Mouse (Mus musculus) MEL (cell line): ENCODE measurements around the gene Spen. TPM values are rescaled to one million over a fixed set of nuclear protein-coding genes. Genes with fewer than 3 reads are reported as not detected.

ENCODE experiments used
- DNase-seq: peaks from one replicate; pipeline ENCODE4 v3.0.0; 2011; ENCODE audit warnings: low read depth, low spot score
- H3K27ac ChIP-seq: 2 replicates; pipeline ENCODE4 v1.5.1; 2012; ENCODE audit warnings: low read depth, mild to moderate bottlenecking, control low read depth, low read length, moderate library complexity; ENCODE audit not compliant: control insufficient read depth
- H3K27me3 ChIP-seq, 2 experiments: fragments of 150-350 bp in 1 of 2; sonication (generic) in 1 of 2; 2 replicates each; pipeline ENCODE4 v1.6.1; 2012; ENCODE audit warnings: low read length in 2 of 2, mild to moderate bottlenecking in 2 of 2, improper control_type of control experiment in 1 of 2, moderate library complexity in 1 of 2; ENCODE audit not compliant: insufficient read depth in 2 of 2, control insufficient read depth in 1 of 2
- H3K36me3 ChIP-seq, 2 experiments: 2 replicates each; pipeline ENCODE4 v1.6.1; 2012 to 2014; ENCODE audit warnings: low read length in 2 of 2, improper control_type of control experiment in 1 of 2, inconsistent platforms in 1 of 2, mild to moderate bottlenecking in 1 of 2; ENCODE audit not compliant: insufficient read depth in 2 of 2, control insufficient read depth in 1 of 2
- H3K4me1 ChIP-seq, 2 experiments: fragments of 150-350 bp in 1 of 2; sonication (generic) in 1 of 2; 2 replicates each; pipeline ENCODE4 v1.6.1; 2012; ENCODE audit warnings: low read length in 2 of 2, improper control_type of control experiment in 1 of 2, mild to moderate bottlenecking in 1 of 2; ENCODE audit not compliant: insufficient read depth in 2 of 2, control insufficient read depth in 1 of 2
- H3K4me3 ChIP-seq, 2 experiments: fragments of 150-350 bp in 1 of 2; sonication (generic) in 1 of 2; 2 replicates each; pipeline ENCODE4 v1.5.1; 2012; ENCODE audit warnings: low read depth in 2 of 2, low read length in 2 of 2, mild to moderate bottlenecking in 2 of 2, moderate library complexity in 2 of 2, control low read depth in 1 of 2, improper control_type of control experiment in 1 of 2; ENCODE audit not compliant: control insufficient read depth in 1 of 2, insufficient read depth in 1 of 2
- H3K79me2 ChIP-seq: 2 replicates; pipeline ENCODE4 v1.6.1; 2012; ENCODE audit warnings: mild to moderate bottlenecking, low read length, moderate library complexity; ENCODE audit not compliant: control insufficient read depth, poor library complexity, insufficient read depth
- H3K9ac ChIP-seq: 2 replicates; pipeline ENCODE4 v1.6.1; 2012; ENCODE audit warnings: low read depth, mild to moderate bottlenecking, control low read depth, low read length, moderate library complexity; ENCODE audit not compliant: control insufficient read depth, poor library complexity, severe bottlenecking
- H3K9me3 ChIP-seq: fragments of 150-350 bp; sonication (generic); replicated peaks from 2 replicates; pipeline ENCODE4 v1.6.1; 2012; ENCODE audit warnings: mild to moderate bottlenecking, low read length, improper control_type of control experiment, moderate library complexity; ENCODE audit not compliant: insufficient read depth
- BHLHE40 ChIP-seq: IDR thresholded peaks from 2 replicates; pipeline ENCODE4 v1.6.1; 2012; ENCODE audit warnings: low read depth, mild to moderate bottlenecking, inconsistent platforms, low read length, improper control_type of control experiment, borderline replicate concordance
- CHD2 ChIP-seq: IDR thresholded peaks from 2 replicates; pipeline ENCODE4 v1.6.1; 2011; ENCODE audit warnings: low read length, improper control_type of control experiment
- CTCF ChIP-seq, 3 experiments: IDR thresholded peaks in 2 of 3; conservative IDR thresholded peaks in 1 of 3; 2 replicates each; pipeline ENCODE4 v1.5.1; 2011 to 2012; ENCODE audit warnings: low read length in 3 of 3, low read depth in 2 of 3, mild to moderate bottlenecking in 2 of 3, improper control_type of control experiment in 1 of 3, inconsistent platforms in 1 of 3, mixed read lengths in 1 of 3, moderate library complexity in 1 of 3; ENCODE audit not compliant: control insufficient read depth in 1 of 3, insufficient read depth in 1 of 3, poor library complexity in 1 of 3, severe bottlenecking in 1 of 3
- E2F4 ChIP-seq: IDR thresholded peaks from 2 replicates; pipeline ENCODE4 v1.6.1; 2011; ENCODE audit warnings: low read depth, low read length, improper control_type of control experiment, borderline replicate concordance
- EP300 ChIP-seq, 2 experiments: IDR thresholded peaks; 2 replicates each; pipeline ENCODE4 v1.6.1; 2011; ENCODE audit warnings: improper control_type of control experiment in 2 of 2, low read length in 2 of 2, low read depth in 1 of 2, mild to moderate bottlenecking in 1 of 2
- ETS1 ChIP-seq: IDR thresholded peaks from 2 replicates; pipeline ENCODE4 v1.6.1; 2012; ENCODE audit warnings: low read depth, mild to moderate bottlenecking, inconsistent platforms, low read length, improper control_type of control experiment, moderate library complexity
- JUND ChIP-seq: IDR thresholded peaks from 2 replicates; pipeline ENCODE4 v1.6.1; 2011; ENCODE audit warnings: low read depth, mild to moderate bottlenecking, improper control_type of control experiment, low read length
- KAT2A ChIP-seq: conservative IDR thresholded peaks from 2 replicates; pipeline ENCODE4 v1.6.1; 2012; ENCODE audit warnings: low read depth, low read length, improper control_type of control experiment, inconsistent platforms
- MAFK ChIP-seq: IDR thresholded peaks from 2 replicates; pipeline ENCODE4 v1.6.1; 2011; ENCODE audit warnings: low read depth, mild to moderate bottlenecking, low read length, improper control_type of control experiment, borderline replicate concordance
- MAX ChIP-seq: IDR thresholded peaks from 2 replicates; pipeline ENCODE4 v1.6.1; 2011; ENCODE audit warnings: low read length, improper control_type of control experiment
- MAZ ChIP-seq: IDR thresholded peaks from 2 replicates; pipeline ENCODE4 v1.6.1; 2012; ENCODE audit warnings: low read depth, mild to moderate bottlenecking, inconsistent platforms, low read length, improper control_type of control experiment
- MXI1 ChIP-seq: IDR thresholded peaks from 2 replicates; pipeline ENCODE4 v1.6.1; 2011; ENCODE audit warnings: mild to moderate bottlenecking, low read depth, low read length, improper control_type of control experiment
- POLR2A ChIP-seq, 2 experiments: IDR thresholded peaks; 2 replicates each; pipeline ENCODE4 v1.6.1; 2011 to 2012; ENCODE audit warnings: low read length in 2 of 2, mild to moderate bottlenecking in 2 of 2, control low read depth in 1 of 2, improper control_type of control experiment in 1 of 2, low read depth in 1 of 2, moderate library complexity in 1 of 2; ENCODE audit not compliant: control insufficient read depth in 1 of 2, insufficient read depth in 1 of 2, poor library complexity in 1 of 2
- POLR2AphosphoS2 ChIP-seq: IDR thresholded peaks from 2 replicates; pipeline ENCODE4 v1.6.1; 2011; ENCODE audit warnings: low read length, improper control_type of control experiment
- POLR2AphosphoS5 ChIP-seq: IDR thresholded peaks from 2 replicates; pipeline ENCODE4 v1.6.1; 2012; ENCODE audit warnings: low read depth, borderline replicate concordance, mild to moderate bottlenecking, inconsistent platforms, low read length, moderate library complexity, mixed read lengths
- SMC3 ChIP-seq: IDR thresholded peaks from 2 replicates; pipeline ENCODE4 v1.6.1; 2011; ENCODE audit warnings: low read depth, low read length, improper control_type of control experiment
- TBP ChIP-seq: IDR thresholded peaks from 2 replicates; pipeline ENCODE4 v1.8.0; 2011; ENCODE audit warnings: low read depth, low read length, improper control_type of control experiment
- USF1 ChIP-seq: IDR thresholded peaks from 2 replicates; pipeline ENCODE4 v1.6.1; 2014; ENCODE audit warnings: low read depth, mild to moderate bottlenecking, inconsistent platforms, low read length, improper control_type of control experiment, moderate library complexity
- USF2 ChIP-seq, 2 experiments: IDR thresholded peaks; 2 replicates each; pipeline ENCODE4 v1.6.1; 2011 to 2012; ENCODE audit warnings: improper control_type of control experiment in 2 of 2, low read length in 2 of 2, borderline replicate concordance in 1 of 2, inconsistent platforms in 1 of 2, low read depth in 1 of 2, mild to moderate bottlenecking in 1 of 2; ENCODE audit not compliant: insufficient read depth in 1 of 2
- ZKSCAN1 ChIP-seq: IDR thresholded peaks from 2 replicates; pipeline ENCODE4 v1.6.1; 2012; ENCODE audit warnings: low read depth, mild to moderate bottlenecking, inconsistent platforms, low read length, improper control_type of control experiment, moderate library complexity
- ZMIZ1 ChIP-seq: IDR thresholded peaks from 2 replicates; pipeline ENCODE4 v1.6.1; 2012; ENCODE audit warnings: low read depth, mild to moderate bottlenecking, inconsistent platforms, low read length, improper control_type of control experiment, moderate library complexity
- ZNF384 ChIP-seq: IDR thresholded peaks from 2 replicates; pipeline ENCODE4 v1.6.1; 2012; ENCODE audit warnings: low read depth, mild to moderate bottlenecking, inconsistent platforms, low read length, improper control_type of control experiment
- polyA plus RNA-seq, 2 experiments: library from polyadenylated mRNA; stranded (reverse) in 1 of 2; unstranded in 1 of 2; fragments of >175 nt in 1 of 2; fragments of >200 nt in 1 of 2; gene quantifications; 2 replicates each; pipeline versions ENCODE4 v1.2.1 to v1.2.4; 2012; ENCODE audit warnings: low replicate concordance in 2 of 2, low read depth in 1 of 2; ENCODE audit not compliant: insufficient read length in 2 of 2, insufficient read depth in 1 of 2, missing spikeins in 1 of 2
- total RNA-seq: library from RNA; depleted of rRNA; stranded (reverse); fragments of 300-350 nt; gene quantifications from 2 replicates; pipeline ENCODE4 v1.2.3, GENCODE M21; 2012

Spen gene
- total and polyA plus RNA-seq, 3 experiments, result 11.9 to 102 (median 46.9) TPM

DNA sequence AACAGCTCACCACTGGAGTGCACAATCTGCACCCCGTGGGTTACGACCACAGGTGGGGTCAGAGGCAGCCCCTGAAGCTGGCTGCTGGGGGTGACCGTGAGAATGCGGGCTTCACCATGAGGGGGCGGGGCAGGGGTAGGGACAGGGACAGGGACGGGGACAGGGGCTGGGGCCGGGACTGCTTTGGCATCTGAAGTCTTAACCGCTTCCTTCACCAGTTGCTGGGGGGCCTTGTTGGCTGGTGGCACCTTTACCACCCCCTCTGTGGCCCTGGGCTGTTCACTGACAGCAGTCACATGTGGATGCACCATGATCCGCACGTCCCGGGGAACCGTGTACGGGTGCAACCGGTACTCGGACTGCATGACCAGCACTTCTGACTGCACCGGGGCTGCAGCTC, 66.9 kb downstream of the Spen start:
- no peaks in the 10 kb centered on the region for H3K9me3 ChIP-seq
- no peaks in the 10 kb centered on the region for H3K79me2 ChIP-seq
- H3K9ac ChIP-seq, result no peak overlapping the region
- H3K4me1 ChIP-seq, result no peaks in the 10 kb centered on the region
- DNase-seq, result no peak
- H3K4me3 ChIP-seq, result no peak overlapping the region
- H3K36me3 ChIP-seq, result peaks cover 0 to 4% of the 10 kb centered on the region in 2 experiments; a peak in 1 of 4 replicates
- no peak overlapping the region for H3K27ac ChIP-seq
- no peaks in the 10 kb centered on the region for H3K27me3 ChIP-seq
- no peak for TF ChIP-seq E2F4
- TF ChIP-seq MXI1, result no peak
- TF ChIP-seq POLR2A (IDR thresholded peaks at IDR 0.05; ENCODE audit: control insufficient read depth in 1 of 2, insufficient read depth in 1 of 2, low read depth in 1 of 2, low read length in 2 of 2, poor library complexity in 1 of 2), result no peak
- TF ChIP-seq MAX, result no peak
- TF ChIP-seq BHLHE40, result no peak
- no peak for TF ChIP-seq USF1
- no peak for TF ChIP-seq EP300 (IDR thresholded peaks at IDR 0.05; ENCODE audit: low read depth in 1 of 2, low read length in 2 of 2)
- TF ChIP-seq ETS1, result no peak
- TF ChIP-seq TBP, result no peak

DNA sequence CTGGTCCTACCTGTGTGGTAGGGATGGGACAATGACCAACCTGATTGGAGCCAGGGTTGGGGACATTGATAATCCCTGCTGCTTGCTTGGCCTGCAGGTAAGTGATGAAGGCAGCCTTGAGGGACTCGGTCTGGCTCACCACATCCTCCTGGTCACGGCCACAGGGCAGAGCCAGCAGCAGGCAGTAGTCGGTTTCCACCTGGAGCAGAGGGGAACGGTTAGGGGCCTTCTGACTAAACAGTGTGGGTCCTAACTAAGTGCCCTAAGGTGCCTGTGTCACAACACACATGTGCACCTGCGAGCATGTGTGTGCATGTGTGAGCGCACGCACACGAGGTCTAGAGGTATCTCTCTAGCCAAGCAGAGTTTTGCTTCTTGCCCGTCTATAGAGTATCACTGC, 69.1 kb downstream of the Spen start:
- Histone ChIP-seq H3K4me3 (no peak overlapping the region), H3K79me2 (no peaks in the 10 kb centered on the region), H3K9ac (no peak overlapping the region), H3K36me3 (peaks cover 0 to 4% of the 10 kb centered on the region in 2 experiments; a peak in 1 of 4 replicates), H3K27me3 (no peaks in the 10 kb centered on the region), H3K27ac (no peak overlapping the region), H3K4me1 (no peaks in the 10 kb centered on the region), H3K9me3 (no peaks in the 10 kb centered on the region)
- no peak for DNase-seq
- TF ChIP-seq CHD2, result no peak
- TF ChIP-seq BHLHE40, result no peak
- no peak for TF ChIP-seq ZMIZ1
- no peak for TF ChIP-seq KAT2A
- TF ChIP-seq POLR2AphosphoS2, result no peak
- no peak for TF ChIP-seq MAFK
- TF ChIP-seq MXI1, result no peak
- no peak for TF ChIP-seq JUND
- TF ChIP-seq MAZ, result no peak
- TF ChIP-seq USF2 (IDR thresholded peaks at IDR 0.05; ENCODE audit: borderline replicate concordance in 1 of 2, insufficient read depth in 1 of 2, low read depth in 1 of 2, low read length in 2 of 2), result no peak
- TF ChIP-seq SMC3, result no peak
- no peak for TF ChIP-seq ZNF384
- TF ChIP-seq CTCF (IDR thresholded peaks at IDR 0.05 in 2 of 3, conservative IDR thresholded peaks at IDR 0.05 in 1 of 3; ENCODE audit: control insufficient read depth in 1 of 3, insufficient read depth in 1 of 3, low read depth in 2 of 3, low read length in 3 of 3, poor library complexity in 1 of 3, severe bottlenecking in 1 of 3), result no peak
- no peak for TF ChIP-seq POLR2AphosphoS5
- no peak for TF ChIP-seq ZKSCAN1
- TF ChIP-seq, all 39 proteins: peak for 0
